ENCODE assay signal across 22 mouse cellular contexts in the genomic region with DNA sequence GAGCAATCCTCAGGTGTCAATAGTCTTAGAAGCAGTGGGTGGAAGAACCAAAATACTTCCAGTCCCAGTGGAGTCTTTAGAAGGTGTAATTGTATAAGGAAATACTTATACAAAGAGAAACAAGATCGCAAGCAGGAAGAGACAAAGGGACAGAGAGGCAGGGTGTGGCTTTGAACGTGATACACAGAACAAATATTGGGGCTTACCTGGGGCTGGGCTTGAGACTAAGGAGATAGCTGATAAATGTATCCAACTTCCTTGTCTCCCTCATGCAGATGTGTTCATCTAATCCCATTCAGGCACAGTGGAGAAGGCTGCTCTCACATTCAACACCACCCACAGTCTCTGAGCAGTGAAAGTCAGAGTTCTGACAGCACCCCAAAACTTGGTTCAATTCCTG.
"Had no signal": no experiment of that assay in that cellular context is flagged by ENCODE, and none has a peak within 500 bp of the region (broad histone marks: within the 10 kb centered on the region; RNA-seq: fewer than 3 reads in every experiment).

No protein-coding gene starts in this region.

- H3K36me3 ChIP-seq: heart, embryonic 10.5 days; heart, embryonic 12.5 days; hindbrain, embryonic 13.5 days; hindbrain, embryonic 15.5 days; kidney, embryonic 15.5 days; limb, embryonic 13.5 days; limb, embryonic 15.5 days; liver, embryonic 12.5 days had no signal

- H3K27ac ChIP-seq: gastrocnemius, adult 2 months; heart, embryonic 10.5 days; hindbrain, embryonic 13.5 days; hindbrain, embryonic 15.5 days; hindbrain, postnatal 0 days; kidney, embryonic 15.5 days; kidney, postnatal 0 days; limb, embryonic 13.5 days; limb, embryonic 15.5 days; liver, embryonic 12.5 days had no signal

- H3K9me3 ChIP-seq: heart, embryonic 10.5 days; heart, embryonic 12.5 days; hindbrain, embryonic 13.5 days; hindbrain, embryonic 15.5 days; kidney, embryonic 15.5 days; limb, embryonic 13.5 days; limb, embryonic 15.5 days; liver, embryonic 12.5 days had no signal

- ATAC-seq: hindbrain, postnatal 0 days; liver, embryonic 12.5 days had no signal

- H3K9ac ChIP-seq: heart, embryonic 12.5 days; hindbrain, embryonic 13.5 days; hindbrain, embryonic 15.5 days; kidney, embryonic 15.5 days; limb, embryonic 13.5 days; limb, embryonic 15.5 days; liver, embryonic 12.5 days had no signal

- H3K4me2 ChIP-seq: heart, embryonic 12.5 days; hindbrain, embryonic 13.5 days; hindbrain, embryonic 15.5 days; kidney, embryonic 15.5 days; limb, embryonic 13.5 days; limb, embryonic 15.5 days; liver, embryonic 12.5 days had no signal

- H3K27me3 ChIP-seq: heart, embryonic 12.5 days; hindbrain, embryonic 13.5 days; hindbrain, embryonic 15.5 days; kidney, embryonic 15.5 days; limb, embryonic 13.5 days; limb, embryonic 15.5 days; liver, embryonic 12.5 days had no signal

- H3K4me1 ChIP-seq: heart, embryonic 10.5 days; heart, embryonic 12.5 days; hindbrain, embryonic 13.5 days; hindbrain, embryonic 15.5 days; kidney, embryonic 15.5 days; limb, embryonic 13.5 days; limb, embryonic 15.5 days; liver, embryonic 12.5 days had no signal

- DNase-seq: gastrocnemius, adult 2 months; gastrocnemius, postnatal 10 days; gastrocnemius, postnatal 25 days; heart, adult 18-20 months; heart, postnatal 10 days; kidney, adult 18-20 months; kidney, adult 8-10 months; kidney, postnatal 14 days; kidney, postnatal 36 days; layer of hippocampus, adult 9-11 months; layer of hippocampus, postnatal 36 days; left cerebral cortex, postnatal 4 days had no signal

- H3K4me3 ChIP-seq: gastrocnemius, adult 2 months; heart, embryonic 10.5 days; heart, embryonic 12.5 days; hindbrain, embryonic 13.5 days; hindbrain, embryonic 15.5 days; kidney, embryonic 15.5 days; limb, embryonic 13.5 days; limb, embryonic 15.5 days; liver, embryonic 12.5 days had no signal
